Mouse (Mus musculus): Measurements from ENCODE around the gene Pdilt. TPM values are rescaled to one million over a fixed set of nuclear protein-coding genes. Genes with fewer than 3 reads are reported as not detected.

Pdilt gene
- total and polyA plus RNA-seq, 3 experiments, result 0.12 TPM; not detected in 2

DNA sequence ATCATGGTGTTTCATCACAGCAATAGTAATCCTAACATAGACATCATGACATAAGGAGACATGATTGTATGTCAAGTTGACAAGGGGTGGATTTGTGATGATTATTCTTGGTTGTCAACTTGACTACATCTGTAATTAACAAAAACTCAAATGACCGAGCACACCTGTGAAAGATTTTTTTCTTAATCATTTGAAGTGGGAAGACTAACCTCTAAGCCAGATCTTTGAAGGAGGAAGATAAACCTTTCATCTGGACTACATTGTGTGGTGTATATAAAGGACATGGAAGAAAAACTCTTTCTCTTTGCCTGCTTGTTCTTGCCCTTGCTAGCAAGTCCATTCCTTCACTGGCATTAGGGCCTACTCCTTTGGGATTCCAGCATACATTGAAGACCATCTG, 30.8 kb upstream of the Pdilt start, which contains the start of gene Acsm2:
Gene Acsm2 (plus strand): TSS at position 301 of the 400 bp plus-strand sequence.
- TF ChIP-seq ZNF384 (IDR thresholded peaks at IDR 0.05; ENCODE audit: low read depth, low read length) (no peak), JUND (IDR thresholded peaks at IDR 0.05; ENCODE audit: low read depth, low read length) (no peak), POLR2AphosphoS5 (IDR thresholded peaks at IDR 0.05; ENCODE audit: borderline replicate concordance, low read depth, low read length) (no peak), EP300 (IDR thresholded peaks at IDR 0.05; ENCODE audit: low read depth in 1 of 2, low read length in 2 of 2) (no peak), MYC (IDR thresholded peaks at IDR 0.05; ENCODE audit: low read depth, low read length) (no peak), E2F4 (IDR thresholded peaks at IDR 0.05; ENCODE audit: borderline replicate concordance, low read depth, low read length) (no peak)
- no peaks in the 10 kb centered on the region for H3K36me3 ChIP-seq (ENCODE audit: control insufficient read depth in 1 of 2, insufficient read depth in 2 of 2, low read length in 2 of 2)
- no peak for DNase-seq (ENCODE audit: low read depth, low spot score)

DNA sequence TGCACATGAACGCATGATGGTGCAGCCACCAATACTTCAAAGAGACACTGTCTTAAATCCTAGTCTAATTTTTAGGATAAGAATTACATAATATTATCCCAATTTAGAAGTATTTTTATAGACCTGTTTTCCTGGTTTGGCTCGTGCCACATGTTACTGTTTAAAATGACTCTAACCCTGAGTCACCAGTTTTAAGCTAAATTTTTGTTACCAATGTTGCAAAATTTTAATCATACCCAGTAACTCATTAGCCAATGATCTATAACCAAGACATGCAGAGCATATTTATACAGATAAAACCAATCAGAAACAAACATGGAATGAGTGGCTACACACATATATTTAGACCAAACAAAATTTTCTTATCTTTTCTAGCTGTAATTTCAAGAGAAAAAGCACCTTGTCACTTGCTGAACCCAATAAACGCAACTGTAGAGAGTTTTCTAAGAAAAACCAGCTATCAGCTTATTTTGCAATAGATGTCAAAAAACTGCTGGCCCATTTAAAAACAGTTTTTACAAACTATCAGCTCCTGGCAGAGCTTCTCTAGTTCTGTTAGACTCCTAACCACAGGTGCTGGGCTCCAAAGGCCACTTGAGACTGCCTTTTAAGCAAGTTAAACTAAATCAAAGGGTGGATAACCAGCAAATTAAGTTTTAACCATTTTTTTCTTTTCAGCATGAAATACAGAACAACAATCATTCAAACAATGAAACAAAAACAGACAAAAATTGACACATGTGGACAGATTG, 27.4 kb upstream of the Pdilt start:
- no peak overlapping the region for H3K4me3 ChIP-seq (ENCODE audit: control insufficient read depth in 1 of 2, insufficient read depth in 1 of 2, low read depth in 2 of 2, low read length in 2 of 2)
- no peaks in the 10 kb centered on the region for H3K27me3 ChIP-seq (ENCODE audit: control insufficient read depth in 1 of 2, insufficient read depth in 2 of 2, low read length in 2 of 2)
- no peak overlapping the region for H3K9ac ChIP-seq (ENCODE audit: control insufficient read depth, low read depth, low read length, poor library complexity, severe bottlenecking)
- no peak overlapping the region for H3K27ac ChIP-seq (ENCODE audit: control insufficient read depth, low read depth, low read length)
- no peaks in the 10 kb centered on the region for H3K79me2 ChIP-seq (ENCODE audit: control insufficient read depth, insufficient read depth, low read length, poor library complexity)
- TF ChIP-seq GATA1 (IDR thresholded peaks at IDR 0.05; ENCODE audit: low read depth, low read length), result no peak
- no peak for TF ChIP-seq RAD21 (IDR thresholded peaks at IDR 0.05; ENCODE audit: low read depth, low read length)
- no peak for TF ChIP-seq POLR2AphosphoS5 (IDR thresholded peaks at IDR 0.05; ENCODE audit: borderline replicate concordance, low read depth, low read length)
- TF ChIP-seq NELFE (IDR thresholded peaks at IDR 0.05; ENCODE audit: low read depth, low read length), result no peak
- TF ChIP-seq EP300 (IDR thresholded peaks at IDR 0.05; ENCODE audit: low read depth in 1 of 2, low read length in 2 of 2), result no peak
- TF ChIP-seq ZMIZ1 (IDR thresholded peaks at IDR 0.05; ENCODE audit: low read depth, low read length), result no peak
- TF ChIP-seq CHD2 (IDR thresholded peaks at IDR 0.05; ENCODE audit: low read length), result no peak
- no peak for TF ChIP-seq POLR2A (IDR thresholded peaks at IDR 0.05; ENCODE audit: control insufficient read depth in 1 of 2, insufficient read depth in 1 of 2, low read depth in 1 of 2, low read length in 2 of 2, poor library complexity in 1 of 2)
- TF ChIP-seq USF2 (IDR thresholded peaks at IDR 0.05; ENCODE audit: borderline replicate concordance in 1 of 2, insufficient read depth in 1 of 2, low read depth in 1 of 2, low read length in 2 of 2), result no peak
- no peak for TF ChIP-seq MYB (IDR thresholded peaks at IDR 0.05; ENCODE audit: low read depth, low read length)
- no peak for TF ChIP-seq TAL1 (IDR thresholded peaks at IDR 0.05; ENCODE audit: low read length)
- TF ChIP-seq CHD1 (IDR thresholded peaks at IDR 0.05; ENCODE audit: low read depth, low read length), result no peak
- no peak for TF ChIP-seq ZKSCAN1 (IDR thresholded peaks at IDR 0.05; ENCODE audit: low read depth, low read length)
- no peak for TF ChIP-seq RCOR1 (IDR thresholded peaks at IDR 0.05; ENCODE audit: low read depth, low read length)
- no peaks in the 10 kb centered on the region for H3K4me1 ChIP-seq (ENCODE audit: control insufficient read depth in 1 of 2, insufficient read depth in 2 of 2, low read length in 2 of 2)
- H3K9me3 ChIP-seq (replicated peaks; ENCODE audit: insufficient read depth, low read length), result no peaks in the 10 kb centered on the region
- H3K36me3 ChIP-seq (ENCODE audit: control insufficient read depth in 1 of 2, insufficient read depth in 2 of 2, low read length in 2 of 2), result no peaks in the 10 kb centered on the region
- no peak for DNase-seq (ENCODE audit: low read depth, low spot score)

More for the DNA sequence above, 30.8 kb upstream of the Pdilt start, which contains the start of gene Acsm2:
- Histone ChIP-seq H3K27me3 (ENCODE audit: control insufficient read depth in 1 of 2, insufficient read depth in 2 of 2, low read length in 2 of 2) (no peaks in the 10 kb centered on the region; a peak in 1 of 4 replicates), H3K79me2 (ENCODE audit: control insufficient read depth, insufficient read depth, low read length, poor library complexity) (no peaks in the 10 kb centered on the region), H3K4me3 (ENCODE audit: control insufficient read depth in 1 of 2, insufficient read depth in 1 of 2, low read depth in 2 of 2, low read length in 2 of 2) (no peak within 1 kb of the TSS), H3K9me3 (replicated peaks; ENCODE audit: insufficient read depth, low read length) (no peaks in the 10 kb centered on the region), H3K9ac (ENCODE audit: control insufficient read depth, low read depth, low read length, poor library complexity, severe bottlenecking) (no peak within 1 kb of the TSS), H3K4me1 (ENCODE audit: control insufficient read depth in 1 of 2, insufficient read depth in 2 of 2, low read length in 2 of 2) (no peaks in the 10 kb centered on the region), H3K27ac (ENCODE audit: control insufficient read depth, low read depth, low read length) (no peak within 1 kb of the TSS)
